Mouse (Mus musculus) heart, adult 2 months (tissue): ENCODE data around the gene Slc44a1.

Experiments used
- CTCF ChIP-seq: fragments of 200-600 bp; IDR thresholded peaks from 2 replicates; pipeline ENCODE4 v1.8.1; 2022; ENCODE audit warnings: antibody characterized with exemption, mild to moderate bottlenecking, moderate library complexity
- EP300 ChIP-seq: fragments of 200-500 bp; IDR thresholded peaks from 2 replicates; pipeline ENCODE4 v1.6.1; 2011; ENCODE audit warnings: low read depth, low read length, control low read depth; ENCODE audit not compliant: insufficient read depth
- POLR2A ChIP-seq: fragments of 200-500 bp; IDR thresholded peaks from 2 replicates; pipeline ENCODE4 v1.6.1; 2011; ENCODE audit warnings: mild to moderate bottlenecking, low read depth, low read length, control low read depth; ENCODE audit not compliant: insufficient read depth

GRCm38 (mm10) chr4:53522655-53523054 is 82.4 kb downstream of the Slc44a1 start:
- TF ChIP-seq POLR2A (no peak), CTCF (no peak), EP300 (no peak)
